Mouse (Mus musculus) yolk sac, embryonic 10.5 days (tissue): ENCODE data around the gene Hist1h2ah.
"Not testable (repeated sequence)": the region's sequence is repeated elsewhere in the genome, so short reads cannot be mapped to it uniquely, and the experiment has no call there.

Experiments used
- DNase-seq: peaks from one replicate; pipeline ENCODE4 v3.0.0-alpha.2; 2017; ENCODE audit warnings: low spot score

Gene Hist1h2ah

GRCm38 (mm10) chr13:22035267-22036148 is at the start of gene Hist1h2ah, which contains the start of gene Hist1h2bk:
Gene Hist1h2ah, minus strand, starts transcription at chr13:22035568.
Gene Hist1h2bk, plus strand, starts transcription at chr13:22035870.
- DNase-seq = peak; percentile 96

- not testable (repeated sequence) for DNase-seq
These were observed 48.8 kb upstream of the Hist1h2ah start, which contains the start of gene Vmn1r188 for GRCm38 (mm10) chr13:22084140-22084539. Gene Vmn1r188, plus strand, starts transcription at chr13:22084440.

- no peak for DNase-seq
These were observed 28.1 kb upstream of the Hist1h2ah start for GRCm38 (mm10) chr13:22063468-22063867.

GRCm38 (mm10) chr13:22061422-22061821 is 26.1 kb upstream of the Hist1h2ah start:
- DNase-seq = no peak

- DNase-seq = no peak
These were observed 18.4 kb upstream of the Hist1h2ah start for GRCm38 (mm10) chr13:22053754-22054153.

- no peak for DNase-seq
These were observed 16.1 kb upstream of the Hist1h2ah start for GRCm38 (mm10) chr13:22051523-22051859.

- peak; percentile 97 for DNase-seq
These were observed 15.5 kb upstream of the Hist1h2ah start for GRCm38 (mm10) chr13:22050591-22051522.

- DNase-seq = no peak
These were observed 14.5 kb upstream of the Hist1h2ah start for GRCm38 (mm10) chr13:22049737-22050440.

GRCm38 (mm10) chr13:22049041-22049440 is 13.7 kb upstream of the Hist1h2ah start:
- DNase-seq = no peak

GRCm38 (mm10) chr13:22045311-22045710 is 9.9 kb upstream of the Hist1h2ah start:
- no peak for DNase-seq

GRCm38 (mm10) chr13:22044432-22045155 is 9.2 kb upstream of the Hist1h2ah start:
- DNase-seq = no peak

- no peak for DNase-seq
These were observed 8.4 kb upstream of the Hist1h2ah start for GRCm38 (mm10) chr13:22043503-22044431.

- peak; percentile 98 for DNase-seq
These were observed 7.5 kb upstream of the Hist1h2ah start, which contains the start of the genes Hist1h2ag and Hist1h2bj for GRCm38 (mm10) chr13:22042568-22043502. Gene Hist1h2ag, minus strand, starts transcription at chr13:22042944. Gene Hist1h2bj, plus strand, starts transcription at chr13:22043214.

GRCm38 (mm10) chr13:22041651-22042567 is 6.5 kb upstream of the Hist1h2ah start:
- peak; percentile 56 for DNase-seq

- peak; percentile 96 for DNase-seq
These were observed 5.8 kb upstream of the Hist1h2ah start, which contains the start of gene Hist1h4i for GRCm38 (mm10) chr13:22041142-22041536. Gene Hist1h4i, minus strand, starts transcription at chr13:22041362.

GRCm38 (mm10) chr13:22040464-22041141 is 5.2 kb upstream of the Hist1h2ah start:
- peak; percentile 83 for DNase-seq

GRCm38 (mm10) chr13:22039951-22040463 is 4.6 kb upstream of the Hist1h2ah start:
- DNase-seq = no peak
